Mouse (Mus musculus): ENCODE results near the gene Cd96. TPM values are rescaled to one million over a fixed set of nuclear protein-coding genes. Genes with fewer than 3 reads are reported as not detected.

The Cd96 gene
- polyA plus RNA-seq, 1 experiment from 2014 or later: not detected

DNA sequence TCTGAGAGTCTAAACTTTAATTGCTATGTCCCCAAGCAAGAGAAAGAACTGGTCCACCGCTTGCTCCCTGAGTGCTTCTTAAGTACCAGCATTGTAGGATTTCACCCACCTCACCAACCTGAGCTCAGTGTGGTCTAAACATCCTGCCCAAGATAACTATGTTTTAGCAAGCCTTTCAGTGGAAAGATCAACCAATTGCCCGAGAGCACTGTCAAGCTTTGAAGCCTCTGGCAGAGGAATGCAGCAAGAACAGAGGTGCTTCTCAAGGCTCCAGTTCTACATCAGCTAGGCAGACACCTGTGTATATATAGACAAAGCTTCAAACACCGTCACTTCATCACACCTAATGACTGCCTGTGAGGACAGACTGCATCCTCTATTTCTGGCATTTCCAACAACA is 111.3 kb downstream of the Cd96 start:
- no peaks in the 10 kb centered on the region for H3K9me3 ChIP-seq
- H3K27me3 ChIP-seq: peaks cover 3% of the 10 kb centered on the region; the same call in 1 of the 2 replicates
- H3K4me3 ChIP-seq: no peak overlapping the region
- no peaks in the 10 kb centered on the region for H3K36me3 ChIP-seq
- no peak overlapping the region for H3K4me2 ChIP-seq (replicated peaks)
- WGBS: 64% methylated on average over 3 of the region's 3 CpGs
- no peak overlapping the region for H3K9ac ChIP-seq
- 0 out of 2 replicates have a peak, but pooled peaks cover 4% of the 10 kb centered on the region for H3K4me1 ChIP-seq
- no peak for ATAC-seq (ENCODE audit: insufficient number of reproducible peaks, insufficient read depth, low FRiP score, low TSS enrichment)
- no peak overlapping the region for H3K27ac ChIP-seq

GRCm38 (mm10) chr16:46008036-46008605 is 111.9 kb downstream of the Cd96 start:
- Histone ChIP-seq H3K4me3 (no peak overlapping the region), H3K27me3 (peaks cover 3% of the 10 kb centered on the region; the same call in 1 of the 2 replicates), H3K36me3 (no peaks in the 10 kb centered on the region), H3K9me3 (no peaks in the 10 kb centered on the region), H3K4me1 (0 out of 2 replicates have a peak, but pooled peaks cover 4% of the 10 kb centered on the region), H3K4me2 (replicated peaks) (no peak overlapping the region), H3K9ac (no peak overlapping the region), H3K27ac (no peak overlapping the region)
- 83% methylated on average over 5 of the region's 5 CpGs for WGBS
- no peak for ATAC-seq (ENCODE audit: insufficient number of reproducible peaks, insufficient read depth, low FRiP score, low TSS enrichment)

DNA sequence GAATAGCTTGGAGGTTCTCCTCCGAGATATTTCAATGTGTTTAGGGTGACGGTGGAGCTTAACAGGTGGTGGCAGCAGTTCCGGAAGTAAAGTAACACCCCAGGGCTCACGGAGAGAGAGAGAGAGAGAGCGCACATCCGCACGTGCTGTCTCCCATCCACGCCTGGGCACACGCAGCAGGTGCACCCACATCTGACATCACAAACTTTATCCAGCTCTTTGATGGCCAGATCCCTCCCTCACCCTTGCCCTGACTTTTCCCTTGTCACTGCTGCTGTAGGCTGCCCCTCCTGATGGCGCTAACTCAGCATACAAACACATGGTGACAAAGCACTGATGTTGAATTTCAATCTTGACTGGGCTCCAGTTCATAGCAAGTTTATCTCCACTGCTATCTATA is 113.8 kb downstream of the Cd96 start:
- no peaks in the 10 kb centered on the region for H3K36me3 ChIP-seq
- H3K4me1 ChIP-seq: 0 out of 2 replicates have a peak, but pooled peaks cover 4% of the 10 kb centered on the region
- H3K4me3 ChIP-seq: no peak overlapping the region
- no peak overlapping the region for H3K27ac ChIP-seq
- H3K27me3 ChIP-seq: peaks cover 3% of the 10 kb centered on the region; the same call in 1 of the 2 replicates
- H3K4me2 ChIP-seq (replicated peaks): no peak overlapping the region
- ATAC-seq (ENCODE audit: insufficient number of reproducible peaks, insufficient read depth, low FRiP score, low TSS enrichment): no peak
- no peaks in the 10 kb centered on the region for H3K9me3 ChIP-seq
- WGBS: 80% methylated on average over 10 of the region's 10 CpGs
- H3K9ac ChIP-seq: no peak overlapping the region

GRCm38 (mm10) chr16:46001550-46002166 is 118.4 kb downstream of the Cd96 start:
- no peaks in the 10 kb centered on the region for H3K36me3 ChIP-seq
- H3K27ac ChIP-seq: no peak overlapping the region
- ATAC-seq (ENCODE audit: insufficient number of reproducible peaks, insufficient read depth, low FRiP score, low TSS enrichment): no peak
- H3K9ac ChIP-seq: no peak overlapping the region
- no peak overlapping the region for H3K4me3 ChIP-seq
- WGBS: 85% methylated on average over 10 of the region's 10 CpGs
- no peaks in the 10 kb centered on the region for H3K9me3 ChIP-seq
- H3K27me3 ChIP-seq: no peaks in the 10 kb centered on the region
- H3K4me2 ChIP-seq (replicated peaks): no peak overlapping the region
- no peaks in the 10 kb centered on the region for H3K4me1 ChIP-seq

GRCm38 (mm10) chr16:46000976-46001375 is 119.1 kb downstream of the Cd96 start:
- Histone ChIP-seq H3K36me3 (no peaks in the 10 kb centered on the region), H3K9ac (no peak overlapping the region), H3K9me3 (no peaks in the 10 kb centered on the region), H3K4me1 (no peaks in the 10 kb centered on the region), H3K4me3 (no peak overlapping the region), H3K4me2 (replicated peaks) (no peak overlapping the region), H3K27ac (no peak overlapping the region), H3K27me3 (no peaks in the 10 kb centered on the region)
- WGBS: 76% methylated on average over 3 of the region's 3 CpGs
- ATAC-seq (ENCODE audit: insufficient number of reproducible peaks, insufficient read depth, low FRiP score, low TSS enrichment): no peak

DNA sequence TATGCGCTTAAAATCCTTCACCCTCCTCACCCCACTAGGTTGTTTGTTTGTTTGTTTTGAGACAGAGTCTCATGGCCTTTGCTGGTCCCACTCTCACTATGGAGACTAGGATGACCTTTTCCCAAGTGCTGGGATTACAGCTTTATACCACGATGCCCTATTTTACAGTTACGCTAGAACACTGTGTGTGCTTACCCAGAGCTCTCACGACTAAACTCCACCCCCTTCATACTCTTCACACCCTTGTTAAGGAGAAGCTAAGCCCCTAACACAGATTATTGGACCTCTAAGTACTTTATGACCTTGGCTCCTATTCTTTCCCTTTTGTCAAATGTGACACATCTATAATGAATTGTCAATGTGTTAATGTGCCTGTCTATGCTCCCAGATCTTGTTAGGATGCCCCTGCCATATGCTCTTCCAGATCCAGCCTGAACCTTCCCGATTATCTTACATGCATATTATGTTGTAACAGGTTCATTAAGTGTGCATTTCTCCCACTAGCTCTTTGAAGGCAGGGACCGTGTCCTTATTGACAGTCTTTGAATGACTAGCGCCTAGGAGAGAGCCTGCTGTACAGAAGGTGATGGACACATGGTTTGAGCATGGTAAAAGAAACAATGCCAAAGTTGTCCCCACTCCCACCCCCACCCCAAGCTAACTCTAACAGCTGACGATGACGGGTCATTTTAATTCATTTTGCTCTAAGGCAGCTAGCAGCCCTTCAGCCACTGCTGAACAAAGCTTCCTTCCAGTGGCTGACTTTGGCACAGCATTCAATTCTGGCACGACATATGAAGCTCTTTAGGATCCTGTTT is 120.5 kb downstream of the Cd96 start:
- no peaks in the 10 kb centered on the region for H3K4me1 ChIP-seq
- H3K27me3 ChIP-seq: no peaks in the 10 kb centered on the region
- no peak overlapping the region for H3K4me3 ChIP-seq
- WGBS: 73% methylated on average over 10 of the region's 10 CpGs
- no peak overlapping the region for H3K4me2 ChIP-seq (replicated peaks)
- H3K9ac ChIP-seq: no peak overlapping the region
- H3K27ac ChIP-seq: no peak overlapping the region
- ATAC-seq (ENCODE audit: insufficient number of reproducible peaks, insufficient read depth, low FRiP score, low TSS enrichment): no peak
- H3K9me3 ChIP-seq: no peaks in the 10 kb centered on the region
- H3K36me3 ChIP-seq: no peaks in the 10 kb centered on the region

DNA sequence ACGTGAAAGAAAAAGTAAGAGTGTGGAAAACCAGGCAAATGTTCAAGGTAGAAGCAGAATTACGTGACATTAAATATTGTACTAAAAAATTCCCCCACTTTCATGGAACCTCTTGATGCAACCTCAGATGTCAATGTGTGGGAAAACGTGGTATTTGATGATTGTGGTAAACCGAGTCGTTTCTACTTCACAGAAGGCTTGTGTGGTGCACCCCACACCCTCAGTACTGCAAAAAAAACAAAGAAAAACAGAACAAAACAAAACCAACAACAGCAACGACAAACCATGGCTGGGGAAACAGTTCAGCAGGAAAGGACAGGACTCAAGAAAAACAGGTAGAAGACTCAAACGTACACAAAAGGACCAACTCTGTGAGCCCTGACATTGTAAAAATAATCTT is 121.8 kb downstream of the Cd96 start:
- Histone ChIP-seq H3K9ac (no peak overlapping the region), H3K27me3 (no peaks in the 10 kb centered on the region), H3K4me2 (replicated peaks) (no peak overlapping the region), H3K27ac (no peak overlapping the region), H3K4me3 (no peak overlapping the region), H3K9me3 (no peaks in the 10 kb centered on the region), H3K36me3 (no peaks in the 10 kb centered on the region), H3K4me1 (no peaks in the 10 kb centered on the region)
- no peak for ATAC-seq (ENCODE audit: insufficient number of reproducible peaks, insufficient read depth, low FRiP score, low TSS enrichment)
- 82% methylated on average over 7 of the region's 7 CpGs for WGBS

DNA sequence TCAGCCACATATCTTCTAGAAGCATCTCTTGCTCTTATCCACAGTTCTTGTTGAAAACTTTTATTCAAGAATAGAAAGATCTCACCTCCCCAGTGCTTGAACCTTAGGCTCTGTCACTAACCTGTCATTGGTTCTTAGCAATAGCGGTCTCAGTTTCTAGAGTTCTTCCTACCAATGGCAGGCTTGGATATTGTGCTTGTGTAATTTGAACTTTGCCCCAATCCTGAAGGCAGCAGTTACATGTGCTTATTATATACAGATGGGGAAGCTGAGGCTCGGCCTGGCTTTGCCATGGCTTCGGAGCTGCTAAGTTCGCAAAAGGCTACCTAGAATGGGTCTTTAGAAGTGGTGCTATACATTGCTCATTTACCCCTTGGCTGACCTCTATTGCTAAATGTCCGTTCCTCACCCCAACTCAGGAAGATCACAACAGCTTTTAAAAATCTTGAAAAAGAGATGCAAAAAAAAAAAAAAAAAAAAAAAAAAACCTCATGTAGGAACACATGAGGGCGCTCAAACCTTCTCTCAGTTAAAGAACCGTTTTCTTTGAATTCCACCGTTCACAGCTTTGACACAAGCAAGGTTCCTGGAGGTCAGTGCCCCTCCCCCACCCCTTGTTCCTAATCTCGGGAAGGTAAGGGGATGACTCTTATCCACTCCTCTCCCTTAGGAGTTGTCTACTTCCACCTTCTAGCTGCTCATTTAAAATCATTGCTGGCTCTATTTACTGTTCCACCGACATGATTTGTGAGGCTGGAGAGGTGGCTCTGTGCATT is 129.0 kb downstream of the Cd96 start:
- WGBS: 42% methylated on average over 10 of the region's 10 CpGs
- no peaks in the 10 kb centered on the region for H3K27me3 ChIP-seq
- no peaks in the 10 kb centered on the region for H3K9me3 ChIP-seq
- H3K27ac ChIP-seq: no peak overlapping the region
- H3K4me1 ChIP-seq: no peaks in the 10 kb centered on the region
- no peak overlapping the region for H3K4me3 ChIP-seq
- ATAC-seq (ENCODE audit: insufficient number of reproducible peaks, insufficient read depth, low FRiP score, low TSS enrichment): no peak
- no peak overlapping the region for H3K4me2 ChIP-seq (replicated peaks)
- no peak overlapping the region for H3K9ac ChIP-seq
- H3K36me3 ChIP-seq: no peaks in the 10 kb centered on the region

GRCm38 (mm10) chr16:45986236-45986635 is 133.8 kb downstream of the Cd96 start:
- Histone ChIP-seq H3K36me3 (no peaks in the 10 kb centered on the region), H3K9ac (no peak overlapping the region), H3K27me3 (no peaks in the 10 kb centered on the region), H3K4me1 (no peaks in the 10 kb centered on the region), H3K9me3 (no peaks in the 10 kb centered on the region), H3K27ac (no peak overlapping the region), H3K4me2 (replicated peaks) (no peak overlapping the region), H3K4me3 (no peak overlapping the region)
- 80% methylated on average over 1 of the region's 1 CpGs for WGBS
- no peak for ATAC-seq (ENCODE audit: insufficient number of reproducible peaks, insufficient read depth, low FRiP score, low TSS enrichment)

All from embryonic facial prominence, embryonic 12.5 days (tissue).